Mouse (Mus musculus): ENCODE measurements around the gene Kif18b. TPM values are rescaled to one million over a fixed set of nuclear protein-coding genes. Genes with fewer than 3 reads are reported as not detected.

Kif18b gene
- polyA plus RNA-seq, 1 experiment = 18.4 TPM

- peaks cover 7% of the 10 kb centered on the region for H3K36me3 ChIP-seq (ENCODE audit: control insufficient read depth, insufficient read depth)
- H3K27me3 ChIP-seq (ENCODE audit: control insufficient read depth, insufficient read depth, insufficient read length) = no peaks in the 10 kb centered on the region
- H3K4me3 ChIP-seq = peak within 1 kb of the TSS; percentile 92
- no peak for TF ChIP-seq MYOD1 (IDR thresholded peaks at IDR 0.05; ENCODE audit: control insufficient read depth in 1 of 3, insufficient read length in 2 of 3, low read depth in 2 of 3)
- TF ChIP-seq MAX (IDR thresholded peaks at IDR 0.05; ENCODE audit: low read depth) = peak; percentile 99
- TF ChIP-seq TCF3 (IDR thresholded peaks at IDR 0.05; ENCODE audit: insufficient read length, low read depth) = no peak
- TF ChIP-seq POLR2A (IDR thresholded peaks at IDR 0.05; ENCODE audit: insufficient read length, low read depth) = peak; percentile 82
- TF ChIP-seq POLR2AphosphoS2 (IDR thresholded peaks at IDR 0.05; ENCODE audit: insufficient read length, low read depth) = peak; percentile 89
- peak; percentile 61 for TF ChIP-seq E2F4 (IDR thresholded peaks at IDR 0.05; ENCODE audit: insufficient read depth)
- TF ChIP-seq SRF (IDR thresholded peaks at IDR 0.05; ENCODE audit: control insufficient read depth, insufficient read length, low read depth) = peak; percentile 37
- TF ChIP-seq USF1 (IDR thresholded peaks at IDR 0.05; ENCODE audit: low read depth) = peak; percentile 100
- no peak for TF ChIP-seq CEBPB (IDR thresholded peaks at IDR 0.05; ENCODE audit: insufficient read depth, poor library complexity, severe bottlenecking)
- TF ChIP-seq MYOG (IDR thresholded peaks at IDR 0.05; ENCODE audit: control insufficient read depth in 1 of 3, insufficient read depth in 1 of 3, insufficient read length in 2 of 3, low read depth in 2 of 3) = no peak
- no peak for TF ChIP-seq TCF12 (IDR thresholded peaks at IDR 0.05; ENCODE audit: insufficient read depth, poor library complexity, severe bottlenecking)
- TF ChIP-seq REST (IDR thresholded peaks at IDR 0.05; ENCODE audit: insufficient read depth, insufficient read length) = no peak
- peaks cover 33% of the 10 kb centered on the region for H3K79me2 ChIP-seq (ENCODE audit: control insufficient read depth, insufficient read depth)
- peak within 1 kb of the TSS; percentile 96 for H3K4me2 ChIP-seq (ENCODE audit: low read depth)
- H3ac ChIP-seq (ENCODE audit: control insufficient read depth, insufficient read length) = peak within 1 kb of the TSS; percentile 34
Observed at GRCm38 (mm10) chr11:102880585-102881313, 44.2 kb downstream of the Kif18b start, which contains the start of the genes Eftud2 and Ccdc103. Gene Eftud2 (minus strand): TSS chr11:102880985. Gene Ccdc103 (plus strand): TSS chr11:102881204.

- H3K79me2 ChIP-seq (ENCODE audit: control insufficient read depth, insufficient read depth) = peaks cover 33% of the 10 kb centered on the region
- TF ChIP-seq MYOG (IDR thresholded peaks at IDR 0.05; ENCODE audit: control insufficient read depth in 1 of 3, insufficient read depth in 1 of 3, insufficient read length in 2 of 3, low read depth in 2 of 3) (no peak), TCF12 (IDR thresholded peaks at IDR 0.05; ENCODE audit: insufficient read depth, poor library complexity, severe bottlenecking) (no peak), REST (IDR thresholded peaks at IDR 0.05; ENCODE audit: insufficient read depth, insufficient read length) (no peak), CEBPB (IDR thresholded peaks at IDR 0.05; ENCODE audit: insufficient read depth, poor library complexity, severe bottlenecking) (no peak), POLR2A (IDR thresholded peaks at IDR 0.05; ENCODE audit: insufficient read length, low read depth) (no peak), POLR2AphosphoS2 (IDR thresholded peaks at IDR 0.05; ENCODE audit: insufficient read length, low read depth) (no peak), E2F4 (IDR thresholded peaks at IDR 0.05; ENCODE audit: insufficient read depth) (no peak), TCF3 (IDR thresholded peaks at IDR 0.05; ENCODE audit: insufficient read length, low read depth) (no peak), MAX (IDR thresholded peaks at IDR 0.05; ENCODE audit: low read depth) (no peak), USF1 (IDR thresholded peaks at IDR 0.05; ENCODE audit: low read depth) (no peak), SRF (IDR thresholded peaks at IDR 0.05; ENCODE audit: control insufficient read depth, insufficient read length, low read depth) (no peak), MYOD1 (IDR thresholded peaks at IDR 0.05; ENCODE audit: control insufficient read depth in 1 of 3, insufficient read length in 2 of 3, low read depth in 2 of 3) (no peak)
- H3K4me3 ChIP-seq = peak overlapping the region; percentile 92
- H3K4me2 ChIP-seq (ENCODE audit: low read depth) = peak overlapping the region; percentile 96
- H3K36me3 ChIP-seq (ENCODE audit: control insufficient read depth, insufficient read depth) = peaks cover 16% of the 10 kb centered on the region
- no peaks in the 10 kb centered on the region for H3K27me3 ChIP-seq (ENCODE audit: control insufficient read depth, insufficient read depth, insufficient read length)
- H3ac ChIP-seq (ENCODE audit: control insufficient read depth, insufficient read length) = no peak overlapping the region
Observed at GRCm38 (mm10) chr11:102879558-102879957, 45.4 kb downstream of the Kif18b start.

DNA sequence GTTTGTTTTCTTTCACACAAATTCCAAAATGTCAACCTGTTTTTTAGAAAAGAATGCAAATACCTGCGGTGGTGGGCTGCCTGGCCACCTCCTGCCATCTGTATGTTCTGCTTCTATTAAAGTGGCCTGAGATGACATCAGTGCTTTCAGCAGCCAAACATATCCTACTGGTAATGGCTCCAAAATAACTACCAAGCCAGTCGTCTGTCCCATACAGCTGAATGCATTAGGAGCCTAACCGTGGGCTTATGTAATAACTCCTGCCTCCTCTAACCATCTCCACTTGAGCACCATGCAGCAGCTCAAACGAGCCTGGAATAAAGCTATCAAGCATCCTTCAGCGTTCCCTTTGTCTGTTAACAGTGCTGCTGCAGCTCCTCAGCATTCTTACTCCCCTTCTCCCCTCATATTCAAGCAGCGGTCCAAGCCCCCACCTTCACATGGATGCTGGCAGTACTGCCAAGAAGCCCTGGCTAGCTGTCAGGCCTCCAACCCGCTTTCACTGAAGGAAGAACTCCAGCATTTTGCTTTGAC is 50.1 kb downstream of the Kif18b start:
- Histone ChIP-seq H3K4me2 (ENCODE audit: low read depth) (no peak overlapping the region), H3ac (ENCODE audit: control insufficient read depth, insufficient read length) (no peak overlapping the region), H3K27me3 (ENCODE audit: control insufficient read depth, insufficient read depth, insufficient read length) (no peaks in the 10 kb centered on the region), H3K4me3 (no peak overlapping the region), H3K79me2 (ENCODE audit: control insufficient read depth, insufficient read depth) (peaks cover 23% of the 10 kb centered on the region), H3K36me3 (ENCODE audit: control insufficient read depth, insufficient read depth) (peaks cover 21% of the 10 kb centered on the region)
- no peak for TF ChIP-seq TCF3 (IDR thresholded peaks at IDR 0.05; ENCODE audit: insufficient read length, low read depth)
- TF ChIP-seq POLR2AphosphoS2 (IDR thresholded peaks at IDR 0.05; ENCODE audit: insufficient read length, low read depth) = no peak
- no peak for TF ChIP-seq REST (IDR thresholded peaks at IDR 0.05; ENCODE audit: insufficient read depth, insufficient read length)
- TF ChIP-seq POLR2A (IDR thresholded peaks at IDR 0.05; ENCODE audit: insufficient read length, low read depth) = no peak
- TF ChIP-seq USF1 (IDR thresholded peaks at IDR 0.05; ENCODE audit: low read depth) = no peak
- TF ChIP-seq SRF (IDR thresholded peaks at IDR 0.05; ENCODE audit: control insufficient read depth, insufficient read length, low read depth) = no peak
- TF ChIP-seq MYOG (IDR thresholded peaks at IDR 0.05; ENCODE audit: control insufficient read depth in 1 of 3, insufficient read depth in 1 of 3, insufficient read length in 2 of 3, low read depth in 2 of 3) = no peak
- TF ChIP-seq MAX (IDR thresholded peaks at IDR 0.05; ENCODE audit: low read depth) = no peak

- Histone ChIP-seq H3K36me3 (ENCODE audit: control insufficient read depth, insufficient read depth) (peaks cover 67% of the 10 kb centered on the region), H3ac (ENCODE audit: control insufficient read depth, insufficient read length) (no peak overlapping the region), H3K4me3 (no peak overlapping the region), H3K79me2 (ENCODE audit: control insufficient read depth, insufficient read depth) (no peaks in the 10 kb centered on the region), H3K4me2 (ENCODE audit: low read depth) (no peak overlapping the region), H3K27me3 (ENCODE audit: control insufficient read depth, insufficient read depth, insufficient read length) (no peaks in the 10 kb centered on the region)
- TF ChIP-seq TCF3 (IDR thresholded peaks at IDR 0.05; ENCODE audit: insufficient read length, low read depth) (no peak), CEBPB (IDR thresholded peaks at IDR 0.05; ENCODE audit: insufficient read depth, poor library complexity, severe bottlenecking) (no peak), MYOG (IDR thresholded peaks at IDR 0.05; ENCODE audit: control insufficient read depth in 1 of 3, insufficient read depth in 1 of 3, insufficient read length in 2 of 3, low read depth in 2 of 3) (no peak), MAX (IDR thresholded peaks at IDR 0.05; ENCODE audit: low read depth) (no peak)
Observed at GRCm38 (mm10) chr11:102864272-102864671, 60.7 kb downstream of the Kif18b start.
